Mouse (Mus musculus) embryonic fibroblast, embryonic 13.5 days (primary cell): ENCODE results near the gene Gm11985.

Experiments used
- CTCF ChIP-seq: IDR thresholded peaks from 2 replicates; pipeline ENCODE4 v1.5.1; 2011; ENCODE audit warnings: mild to moderate bottlenecking, control low read depth, low read length, moderate library complexity, borderline replicate concordance; ENCODE audit not compliant: insufficient read depth
- POLR2A ChIP-seq: IDR thresholded peaks from 2 replicates; pipeline ENCODE4 v1.6.1; 2011; ENCODE audit warnings: low read depth, mild to moderate bottlenecking, control low read depth, low read length, moderate library complexity

GRCm38 (mm10) chr11:7211211-7211610 lies 22.8 kb upstream of the Gm11985 start:
- TF ChIP-seq POLR2A, result no peak
- TF ChIP-seq CTCF, result no peak
